ENCODE assay signal across 13 mouse cellular contexts in the genomic region with DNA sequence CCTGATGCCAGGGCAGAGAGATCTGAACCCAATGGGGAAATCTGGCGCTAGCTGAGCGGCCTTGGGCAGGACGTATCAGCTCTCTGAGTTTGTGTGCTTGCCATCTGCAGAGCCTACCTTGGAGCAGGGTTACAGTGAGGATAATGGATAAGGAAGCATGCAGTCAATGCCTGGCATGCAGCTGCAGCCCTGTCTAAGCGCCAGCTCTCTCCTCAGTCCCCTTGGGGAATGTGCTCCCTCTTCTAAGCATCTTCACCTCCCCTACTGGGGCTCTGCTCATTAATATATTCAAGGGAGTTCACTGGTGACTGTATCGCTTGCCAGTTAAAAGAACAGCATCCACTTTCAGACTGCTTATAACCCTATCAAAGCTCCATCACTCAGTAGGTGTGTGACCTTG. TPM values are rescaled to one million over a fixed set of nuclear protein-coding genes. Genes with fewer than 3 reads are reported as not detected.
A peak's percentile ranks its signal among the peaks of the same experiment; 100 is the strongest.
DNase-seq lines count a peak whose midpoint lies in the region; ATAC-seq lines count a peak whose summit lies in the region.
"Had no signal": no experiment of that assay in that cellular context is flagged by ENCODE, and none has a peak within 500 bp of the region (broad histone marks: within the 10 kb centered on the region; RNA-seq: fewer than 3 reads in every experiment).

No protein-coding gene starts in this region.

- H3K27me3 ChIP-seq in kidney, embryonic 15.5 days, result no peaks in the 10 kb centered on the region
- H3K27me3 ChIP-seq in kidney, embryonic 14.5 days (ENCODE audit: control insufficient read depth, insufficient read depth, low read length), result no peaks in the 10 kb centered on the region
- H3K27me3 ChIP-seq in hindbrain, embryonic 16.5 days (replicated peaks; ENCODE audit: control insufficient read depth, insufficient read depth, low read length), result no peaks in the 10 kb centered on the region

- peaks cover 11% of the 10 kb centered on the region; the same call in 1 of the 2 replicates for H3K4me1 ChIP-seq in kidney, embryonic 15.5 days
- 0 out of 2 replicates have a peak, but pooled peaks cover 1% of the 10 kb centered on the region for H3K4me1 ChIP-seq in kidney, embryonic 14.5 days (ENCODE audit: control insufficient read depth, insufficient read depth, low read length)
- peaks cover 27% of the 10 kb centered on the region for H3K4me1 ChIP-seq in hindbrain, embryonic 16.5 days (ENCODE audit: control insufficient read depth, insufficient read depth, low read depth, low read length)

- WGBS in kidney, embryonic 15.5 days, result 55% methylated on average over 5 of the region's 5 CpGs
- 48% methylated on average over 5 of the region's 5 CpGs for WGBS in kidney, embryonic 14.5 days
- WGBS in hindbrain, embryonic 16.5 days, result 31% methylated on average over 5 of the region's 5 CpGs

- peak; percentile 24 to 25 for DNase-seq in cerebellum, postnatal 10 days
- no peak for DNase-seq in cerebellum, postnatal 25 days
- DNase-seq in adrenal gland, postnatal 25 days, result peak; percentile 16
- no peak for DNase-seq in lung, adult 18-20 months
- DNase-seq in testis, postnatal 14 days (ENCODE audit: low spot score), result no peak
- DNase-seq: cerebellum, adult 2 months; kidney, postnatal 25 days; spleen, adult 18-20 months had no signal

- no peak overlapping the region for H3K27ac ChIP-seq in kidney, embryonic 15.5 days
- no peak overlapping the region for H3K27ac ChIP-seq in kidney, embryonic 14.5 days (ENCODE audit: low read depth, low read length)
- H3K27ac ChIP-seq in hindbrain, embryonic 16.5 days (ENCODE audit: low read depth, low read length), result no peak overlapping the region
- H3K27ac ChIP-seq: left cerebral cortex, adult 2 months had no signal

- no peak overlapping the region for H3K9ac ChIP-seq in kidney, embryonic 15.5 days
- H3K9ac ChIP-seq in kidney, embryonic 14.5 days (ENCODE audit: low read depth, low read length), result no peak overlapping the region
- H3K9ac ChIP-seq in hindbrain, embryonic 16.5 days (ENCODE audit: low read depth, low read length), result no peak overlapping the region

- no peak overlapping the region for H3K4me2 ChIP-seq in kidney, embryonic 15.5 days
- no peak overlapping the region for H3K4me2 ChIP-seq in kidney, embryonic 14.5 days (replicated peaks; ENCODE audit: low read depth, low read length)
- no peak overlapping the region for H3K4me2 ChIP-seq in hindbrain, embryonic 16.5 days (ENCODE audit: low read length)

- H3K4me3 ChIP-seq in kidney, embryonic 15.5 days (replicated peaks), result no peak overlapping the region
- no peak overlapping the region for H3K4me3 ChIP-seq in kidney, embryonic 14.5 days (ENCODE audit: low read length)
- no peak overlapping the region for H3K4me3 ChIP-seq in hindbrain, embryonic 16.5 days (ENCODE audit: low read length)
- H3K4me3 ChIP-seq: left cerebral cortex, adult 2 months had no signal

- H3K36me3 ChIP-seq in kidney, embryonic 15.5 days, result no peaks in the 10 kb centered on the region
- no peaks in the 10 kb centered on the region for H3K36me3 ChIP-seq in kidney, embryonic 14.5 days (ENCODE audit: control insufficient read depth, insufficient read depth, low read length)
- H3K36me3 ChIP-seq in hindbrain, embryonic 16.5 days (ENCODE audit: control insufficient read depth, insufficient read depth, low read length), result no peaks in the 10 kb centered on the region

- no peaks in the 10 kb centered on the region for H3K9me3 ChIP-seq in kidney, embryonic 15.5 days (replicated peaks)
- H3K9me3 ChIP-seq in kidney, embryonic 14.5 days (ENCODE audit: control insufficient read depth, low read length), result no peaks in the 10 kb centered on the region
- no peaks in the 10 kb centered on the region for H3K9me3 ChIP-seq in hindbrain, embryonic 16.5 days (ENCODE audit: control insufficient read depth, low read length)

- peak; percentile 35; the same call in 1 of the 2 replicates for ATAC-seq in kidney, embryonic 15.5 days (replicated peaks; ENCODE audit: low FRiP score)
- no peak for ATAC-seq in kidney, embryonic 14.5 days (ENCODE audit: low FRiP score, low TSS enrichment)
- ATAC-seq in hindbrain, embryonic 16.5 days, result peak; percentile 57

RNA-seq across cellular contexts. Expression of a gene that starts 29.7 kb away (rescaled TPM):
- polyA plus RNA-seq in kidney, embryonic 15.5 days (2015; fragmentation: Nextera tagmentation; extraction: Ambion mirVana), result 0.43 and 0.51 TPM in 2 replicates
- 0.24 and 0.46 TPM in 2 replicates for polyA plus RNA-seq in kidney, embryonic 14.5 days (2014; fragmentation: Nextera tagmentation; extraction: Ambion mirVana)
- not detected in 2 replicates for total RNA-seq in adrenal gland, postnatal 25 days (2021)
- polyA plus RNA-seq in hindbrain, embryonic 16.5 days (2015; fragmentation: Nextera tagmentation; extraction: Ambion mirVana), result 3.6 and 5.1 TPM in 2 replicates
- total RNA-seq: liver, adult 2 months had no signal
- polyA plus RNA-seq: liver, adult 2 months had no signal

Comparison
In these comparisons a context has a peak if more than half of its experiments do, and no peak if none do; other contexts are left out.
1. DNase-seq: peak in cerebellum, postnatal 10 days (2 of 2) and adrenal gland, postnatal 25 days (single experiment); none in cerebellum, postnatal 25 days (0 of 2), lung, adult 18-20 months (0 of 2) and testis, postnatal 14 days (single experiment).